Mouse (Mus musculus) kidney, postnatal 4 days (tissue): ENCODE data around the gene Nup210l.

Experiments
- DNase-seq, 2 experiments: peaks; one replicate each; pipeline ENCODE4 v3.0.0; 2021; ENCODE audit warnings: mixed read lengths in 2 of 2

Nup210l gene

DNA sequence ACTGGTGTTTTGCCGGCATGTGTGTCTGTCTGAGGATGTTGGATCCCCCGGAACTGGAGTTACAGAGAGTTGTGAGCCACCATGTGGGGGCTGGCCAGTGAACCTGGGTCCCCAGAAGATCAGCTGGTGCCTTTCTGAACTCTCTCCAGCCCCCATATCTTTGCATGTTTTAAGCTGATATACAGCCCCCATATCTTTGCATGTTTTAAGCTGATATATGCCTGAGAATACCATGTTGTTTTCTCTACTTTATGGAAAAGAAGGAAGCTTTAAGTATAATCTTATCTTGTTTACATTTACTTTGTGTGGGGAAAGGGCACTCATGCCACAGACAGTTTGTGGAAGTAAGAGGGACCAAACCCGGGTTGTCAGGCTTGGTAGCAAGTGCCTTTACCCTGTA, 75.6 kb downstream of the Nup210l start:
- no peak for DNase-seq

DNA sequence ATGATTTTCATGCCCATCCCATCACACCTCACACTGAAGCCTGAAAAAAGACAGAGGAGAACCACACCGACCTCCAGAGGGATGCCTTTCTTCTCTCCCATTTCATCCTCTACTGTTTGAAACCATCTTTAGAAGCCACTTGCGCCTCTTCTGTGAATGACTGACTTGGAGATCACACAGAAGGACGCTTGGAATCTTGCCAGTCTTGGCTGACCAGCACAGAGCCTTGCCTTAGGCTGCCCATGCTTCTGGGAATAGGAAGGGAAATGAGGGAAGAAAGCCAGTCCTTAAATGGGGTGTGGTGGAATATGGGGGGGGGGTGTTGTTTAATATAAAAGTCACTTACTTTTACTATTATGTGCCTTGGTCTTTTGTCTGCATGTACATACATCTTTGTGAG, 79.6 kb downstream of the Nup210l start:
- DNase-seq = no peak

DNA sequence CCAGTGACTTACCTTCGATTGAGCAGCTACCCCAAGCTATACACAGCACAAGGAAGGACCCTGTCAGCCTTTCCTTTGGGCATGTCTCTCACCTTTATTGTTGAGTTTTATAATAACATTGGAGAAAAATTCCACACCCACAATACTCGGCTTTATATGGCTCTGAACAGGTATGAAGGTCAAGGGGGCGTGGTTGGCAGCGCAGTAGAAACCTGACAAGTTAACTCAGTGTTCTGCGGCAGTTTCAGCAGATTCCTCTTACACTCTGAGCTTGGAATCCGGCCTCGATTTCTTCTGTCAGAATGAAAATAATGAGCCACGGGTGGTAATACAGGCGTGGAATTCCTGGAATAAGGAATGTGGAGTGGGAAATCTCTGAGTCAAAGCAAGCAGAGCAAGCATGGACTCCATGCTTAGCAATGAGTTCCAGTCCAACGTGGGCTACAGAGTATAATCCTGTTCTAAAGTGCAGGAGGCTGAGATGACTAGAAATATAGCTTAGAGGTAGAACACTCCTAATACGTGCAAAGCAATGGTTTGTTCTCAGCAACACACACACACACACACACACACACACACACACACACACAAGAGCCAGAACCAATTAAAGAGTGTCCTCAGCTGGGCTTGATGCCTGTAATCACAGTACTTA, 87.1 kb downstream of the Nup210l start:
- DNase-seq = no peak

DNA sequence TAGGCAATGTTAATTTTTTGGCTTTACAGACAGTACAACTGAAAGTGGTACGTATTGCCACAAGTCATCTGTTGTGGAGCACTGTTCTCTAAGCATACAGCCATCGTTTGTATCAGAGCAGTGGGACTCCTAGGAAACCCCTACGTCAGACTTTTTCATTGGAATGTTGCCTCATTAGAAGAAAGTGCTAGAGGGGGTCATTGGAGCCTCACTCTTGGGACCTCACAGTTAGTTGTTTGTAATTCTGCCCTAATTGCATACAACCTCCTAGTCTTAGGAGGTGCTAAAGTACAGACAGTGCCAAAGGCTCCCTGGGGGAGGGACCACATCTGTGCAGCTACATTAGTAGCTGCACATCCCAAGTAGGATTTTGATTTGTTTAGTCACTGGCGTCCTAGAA, 90.8 kb downstream of the Nup210l start:
- no peak for DNase-seq

DNA sequence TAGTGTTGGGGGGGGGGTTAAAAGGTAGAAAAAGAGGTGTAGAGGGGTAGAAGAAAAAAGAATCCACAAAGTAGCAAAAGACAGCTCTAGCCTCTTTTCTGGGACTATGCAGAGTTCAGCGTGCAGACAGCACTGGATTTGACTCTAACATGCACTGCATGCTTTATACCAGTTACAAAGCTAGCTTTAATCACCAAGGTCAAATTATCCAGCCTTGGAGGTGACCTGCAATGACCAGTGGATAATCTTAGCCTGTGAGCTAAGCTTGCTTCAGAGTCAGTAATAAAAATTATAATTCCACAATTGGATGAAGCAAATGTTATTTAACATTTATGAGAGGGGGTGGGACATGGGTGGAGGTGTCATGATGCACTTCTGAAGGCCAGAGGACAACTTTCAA, 91.7 kb downstream of the Nup210l start:
- no peak for DNase-seq

DNA sequence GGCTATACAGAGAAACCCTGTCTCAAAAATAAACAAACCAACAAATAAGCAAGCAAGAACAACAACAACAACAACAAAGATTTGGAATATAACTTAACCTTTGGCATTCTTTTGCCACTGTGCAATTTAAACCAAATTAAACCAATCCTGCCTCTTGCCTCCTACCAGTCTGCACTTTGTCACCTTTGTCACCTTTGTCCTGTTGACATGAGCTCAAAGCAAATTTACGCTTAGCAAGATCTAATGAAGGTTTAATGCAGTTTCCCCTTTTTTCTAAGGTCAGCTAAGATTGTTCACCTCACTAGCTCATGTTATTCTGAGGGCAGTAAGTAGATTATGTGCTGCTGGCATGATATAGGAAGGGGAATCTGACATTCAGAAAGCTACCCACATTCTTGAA, 93.6 kb downstream of the Nup210l start:
- DNase-seq = no peak

DNA sequence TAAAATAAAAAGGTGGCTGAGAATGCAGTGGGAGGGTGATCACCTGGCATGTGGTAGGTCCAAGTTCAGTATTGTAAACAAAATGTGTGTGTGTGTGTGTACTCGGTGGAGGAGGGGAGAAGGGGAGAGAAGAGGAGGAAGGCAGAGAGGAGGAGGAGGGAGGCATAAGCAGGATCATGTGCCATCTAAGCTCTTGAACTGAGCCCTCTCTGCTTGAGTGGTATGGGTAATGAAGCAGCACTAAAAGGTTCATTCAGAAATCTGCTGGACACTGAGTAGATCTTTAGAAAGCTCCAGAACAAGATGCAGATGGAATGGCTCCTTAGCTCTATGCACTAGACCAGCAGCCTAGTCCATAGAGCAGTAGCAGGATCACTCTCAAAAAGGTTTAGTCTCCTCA, 99.0 kb downstream of the Nup210l start:
- no peak for DNase-seq

DNA sequence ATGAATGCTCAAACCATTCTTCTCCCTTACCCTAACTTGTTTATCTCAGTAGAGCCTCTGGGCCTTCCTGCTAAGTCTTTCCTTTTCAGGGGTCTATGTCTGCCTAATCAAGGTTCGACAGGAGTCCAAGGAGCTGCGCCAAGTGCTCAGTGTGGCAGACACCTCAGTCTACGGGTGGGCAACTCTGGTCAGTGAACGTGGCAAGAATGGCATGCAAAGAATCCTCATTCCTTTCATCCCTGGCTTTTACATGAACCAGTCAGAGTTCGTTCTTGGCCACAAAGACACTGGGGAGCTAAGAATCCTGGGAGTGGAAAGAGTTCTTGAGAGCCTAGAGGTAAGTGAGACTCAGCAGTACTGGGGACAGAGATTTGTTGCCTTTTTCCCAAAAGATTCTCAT, 99.7 kb downstream of the Nup210l start:
- DNase-seq = peak in 1 of 2 experiments; percentile 24

DNA sequence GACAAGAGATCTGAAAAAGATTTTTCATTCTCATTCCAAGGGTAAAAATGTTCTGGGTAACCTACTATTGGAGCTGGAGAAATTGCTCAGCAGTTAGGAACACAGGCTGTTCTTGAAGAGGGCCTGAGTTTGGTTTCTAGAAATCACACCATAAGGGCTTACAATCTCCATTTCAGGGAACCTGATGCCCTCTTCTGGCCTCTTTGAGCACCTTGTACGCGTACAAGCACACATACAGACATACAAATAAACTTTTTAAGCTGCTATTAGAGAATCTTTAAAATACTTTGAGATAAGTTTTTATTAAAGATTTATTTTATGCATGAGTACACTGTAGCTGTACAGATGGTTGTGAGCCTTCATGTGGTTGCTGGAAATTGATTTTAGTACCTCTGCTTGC, 100.7 kb downstream of the Nup210l start:
- DNase-seq = no peak

- no peak for DNase-seq
Measured at GRCm38 (mm10) chr3:90208662-90209061, 104.7 kb downstream of the Nup210l start.

DNA sequence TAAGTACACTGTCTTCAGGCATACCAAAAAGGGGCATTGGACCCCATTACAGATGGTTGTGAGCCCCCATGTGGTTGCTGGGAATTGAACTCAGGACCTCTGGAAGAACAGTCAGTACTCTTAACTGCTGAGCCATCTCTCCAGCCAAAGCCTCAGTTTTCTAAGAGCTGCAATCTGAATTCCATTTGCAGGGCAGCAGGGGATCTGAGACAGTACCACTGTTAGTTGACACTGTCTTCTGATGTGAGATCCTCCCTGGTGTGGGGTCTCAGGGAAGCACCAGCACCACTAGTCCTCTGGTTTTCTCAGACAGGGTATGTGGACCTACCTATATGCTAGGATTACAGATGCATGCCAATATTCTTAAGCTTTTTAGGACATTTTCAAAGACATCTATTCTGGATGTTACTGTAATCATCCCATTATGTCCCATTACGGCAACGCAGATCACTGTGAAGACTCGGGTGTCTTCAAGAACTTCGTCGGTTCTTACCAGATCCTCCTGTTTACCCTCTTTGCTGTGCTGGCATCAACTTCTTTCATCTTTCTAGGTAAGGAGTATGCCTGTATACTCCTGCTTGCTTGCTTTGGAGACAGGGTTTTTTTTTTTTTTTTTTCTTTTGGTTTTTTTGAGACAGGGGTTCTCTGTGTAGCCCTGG, 106.1 kb downstream of the Nup210l start:
- no peak for DNase-seq

DNA sequence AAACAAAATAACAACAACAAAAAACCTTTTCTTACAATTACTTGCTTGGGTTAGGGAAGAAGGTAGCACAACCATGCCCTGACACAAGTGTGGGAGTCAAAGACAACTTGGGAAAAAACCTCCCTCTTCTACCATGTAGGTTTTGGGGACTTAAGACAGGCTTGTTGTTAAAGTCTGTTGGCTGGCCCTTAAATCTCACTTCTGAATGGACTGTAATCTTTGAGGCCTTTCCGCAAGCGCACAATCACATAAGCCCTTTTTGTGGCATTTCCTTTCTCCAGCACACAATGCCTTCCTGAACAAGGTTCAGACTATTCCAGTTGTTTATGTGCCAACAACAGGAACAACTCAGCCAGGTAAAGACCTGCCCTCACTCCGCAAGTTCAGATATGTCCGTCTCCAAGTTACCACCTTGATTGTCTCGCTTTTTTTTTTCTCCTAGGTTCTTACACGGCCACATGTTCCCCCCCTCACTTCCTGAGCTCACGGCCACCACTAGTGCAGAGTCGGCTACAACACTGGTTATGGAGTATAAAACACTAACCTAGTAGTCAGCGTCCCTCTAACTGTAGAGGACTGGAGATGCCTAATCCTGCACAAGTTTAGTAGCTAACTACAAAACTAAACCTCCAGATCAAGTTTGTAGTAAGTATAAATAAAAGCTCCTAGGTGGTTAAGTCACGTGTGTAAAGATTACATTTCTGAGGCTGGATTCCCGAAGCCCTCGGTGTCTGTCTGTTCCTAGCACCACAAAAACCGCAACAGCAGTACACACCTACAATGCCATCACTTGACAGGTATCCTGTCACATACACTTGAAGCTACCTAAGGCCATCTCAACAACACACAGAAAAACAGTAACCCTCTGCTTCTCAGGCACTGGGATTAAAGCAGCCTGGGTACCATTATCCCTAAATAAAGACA, 107.8 kb downstream of the Nup210l start:
- DNase-seq = no peak

GRCm38 (mm10) chr3:90212723-90213122, 108.8 kb downstream of the Nup210l start:
- DNase-seq = no peak

DNA sequence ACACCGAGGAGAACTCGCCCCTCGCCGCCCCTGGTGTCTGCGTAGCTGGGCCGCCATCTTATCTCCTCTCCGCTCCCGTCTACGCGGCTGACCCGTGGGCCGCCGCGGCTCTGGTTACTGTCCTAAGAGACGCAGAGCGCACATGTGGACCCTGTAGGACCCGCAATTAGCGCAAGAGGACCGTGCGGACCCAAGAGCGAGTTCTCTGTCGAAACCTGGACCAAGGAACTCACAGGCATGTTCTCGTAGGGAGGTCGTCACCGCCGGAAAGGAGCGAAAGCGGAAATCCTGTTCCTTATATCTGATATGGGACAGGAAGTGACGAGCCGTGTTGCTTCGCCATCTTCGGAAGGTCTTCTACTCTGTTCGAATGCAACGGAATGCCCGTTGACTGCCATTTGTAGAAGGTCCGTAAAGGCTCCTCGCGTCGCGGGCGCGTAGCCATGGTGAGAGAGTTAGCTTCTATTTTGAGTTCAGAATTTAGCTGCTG, 109.5 kb downstream of the Nup210l start, which contains the start of the genes Rps27 and Rab13:
Rps27 (minus strand) TSS at position 275 of the 490 bp plus-strand sequence.
Rab13 (plus strand) TSS at position 319 of the 490 bp plus-strand sequence.
- DNase-seq = peak; percentile 82 to 91

- peak; percentile 27 to 49 for DNase-seq
Measured at GRCm38 (mm10) chr3:90213956-90214684, 110.2 kb downstream of the Nup210l start.

DNA sequence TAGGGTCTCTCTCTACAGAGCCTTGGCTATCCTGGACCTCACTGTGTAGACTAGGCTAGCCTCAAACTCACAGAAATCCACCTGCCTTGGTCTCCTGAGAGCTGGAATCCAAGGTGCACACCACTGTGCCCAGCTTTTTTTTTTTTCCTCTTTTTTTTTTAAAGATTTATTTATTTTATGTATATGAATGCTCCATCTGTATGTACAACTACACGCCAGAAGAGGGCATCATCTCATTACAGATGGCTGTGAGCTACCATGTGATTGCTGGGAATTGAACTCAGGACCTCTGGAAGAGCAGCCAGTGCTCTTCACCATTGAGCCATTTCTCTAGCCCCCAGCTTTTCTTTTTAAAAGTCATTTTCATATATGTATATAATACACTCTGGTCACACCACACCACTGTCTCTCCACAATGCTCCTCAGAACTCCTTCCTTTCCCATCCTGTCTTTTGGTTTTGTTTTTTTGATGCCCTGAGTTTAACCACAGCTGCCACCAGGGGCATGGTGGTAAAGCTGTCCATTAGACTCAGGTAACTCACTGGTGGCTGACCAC, 112.0 kb downstream of the Nup210l start:
- no peak for DNase-seq

DNA sequence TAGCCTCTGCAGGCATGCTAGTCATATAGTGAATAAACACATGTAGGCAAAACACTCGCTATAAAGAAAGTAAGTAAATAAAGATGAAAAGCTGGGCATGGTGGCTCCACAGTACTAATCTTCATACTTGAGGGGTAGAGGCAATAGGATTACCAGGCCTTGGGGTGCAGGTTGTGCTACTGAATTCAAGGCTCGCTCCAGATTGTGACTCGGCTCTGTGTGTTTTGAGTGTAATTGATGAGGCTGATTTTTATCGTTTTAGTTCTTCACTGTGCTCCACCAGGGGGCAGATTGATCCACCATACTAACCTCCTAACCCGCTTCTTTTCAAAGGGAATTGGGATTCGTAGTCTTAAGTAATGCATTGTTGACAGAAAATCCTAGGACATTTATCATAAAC, 116.2 kb downstream of the Nup210l start:
- peak; percentile 59 to 75 for DNase-seq

DNA sequence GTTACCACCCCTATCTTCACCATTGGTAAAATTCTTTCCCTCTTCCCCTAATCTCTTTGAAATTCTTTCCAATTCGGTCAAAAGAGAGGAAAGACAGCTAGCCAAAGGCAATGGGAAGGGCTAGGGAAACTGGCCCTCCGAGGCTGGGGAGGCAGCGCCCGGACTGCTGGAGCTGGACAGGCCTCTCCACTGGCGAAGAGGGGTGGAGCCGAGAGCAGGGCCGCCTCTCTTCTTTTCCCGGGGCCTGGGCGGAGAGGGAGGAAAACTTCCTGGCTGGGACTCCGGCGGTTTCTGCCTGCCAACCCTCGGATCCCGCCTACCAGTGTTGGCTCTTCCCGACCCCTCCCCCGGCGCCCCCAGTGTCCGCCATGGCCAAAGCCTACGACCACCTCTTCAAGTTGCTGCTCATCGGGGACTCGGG, 116.6 kb downstream of the Nup210l start:
- DNase-seq = peak; percentile 85 to 90

DNA sequence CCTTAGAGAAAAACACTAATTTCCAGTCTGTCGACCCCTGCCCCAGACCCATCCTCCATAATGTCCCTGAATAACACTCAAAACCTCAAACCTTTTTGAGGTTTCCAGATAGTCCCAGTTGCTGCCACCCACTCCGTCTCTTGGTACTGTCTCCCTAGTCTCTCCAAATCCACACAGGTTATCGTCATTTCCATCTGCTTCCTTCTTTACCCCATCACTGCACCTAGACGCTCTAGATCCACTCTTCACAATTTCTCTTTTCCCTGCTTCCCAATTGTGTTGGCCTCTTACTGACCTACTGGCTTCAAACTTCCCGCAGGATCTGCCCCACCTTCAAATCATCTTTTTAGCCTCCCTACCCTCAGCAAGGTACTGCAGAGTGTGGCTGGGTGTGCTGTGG, 117.2 kb downstream of the Nup210l start:
- no peak for DNase-seq

- DNase-seq = no peak
Measured at GRCm38 (mm10) chr3:90222455-90222854, 118.5 kb downstream of the Nup210l start.

- no peak for DNase-seq
Measured at GRCm38 (mm10) chr3:90222941-90223340, 119.0 kb downstream of the Nup210l start.

GRCm38 (mm10) chr3:90224331-90224730, 120.4 kb downstream of the Nup210l start:
- no peak for DNase-seq
